Mouse (Mus musculus): ENCODE results near the gene Teddm3.
"Not testable (repeated sequence)": the region's sequence is repeated elsewhere in the genome, so short reads cannot be mapped to it uniquely, and the experiment has no call there.

Gene Teddm3

DNA sequence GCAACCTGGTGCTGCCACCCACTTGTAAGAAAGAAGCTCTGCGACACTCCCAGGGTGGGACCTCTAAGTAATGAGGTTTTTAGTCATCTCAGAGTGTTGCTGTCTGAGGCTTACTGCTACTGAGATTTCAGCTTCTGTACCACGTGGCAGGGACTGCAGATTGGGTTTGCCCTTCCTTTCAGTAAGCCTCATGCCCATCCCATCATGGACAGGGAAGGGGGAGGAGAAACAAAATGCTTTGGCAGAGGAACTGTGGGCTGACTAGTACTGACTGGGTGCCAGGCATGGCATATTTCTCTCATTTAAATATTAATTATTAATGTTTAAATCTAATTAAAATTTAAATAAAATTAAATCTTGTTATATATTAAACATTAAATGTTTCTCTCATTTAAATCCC is at the start of gene Teddm3:
Teddm3 (minus strand) TSS at position 101 of the 400 bp plus-strand sequence.
- DNase-seq (ENCODE audit: low spot score), result not testable (repeated sequence)

- no peak for DNase-seq (ENCODE audit: low spot score)
These were observed 48.9 kb upstream of the Teddm3 start for GRCm38 (mm10) chr16:21202731-21203130.

DNA sequence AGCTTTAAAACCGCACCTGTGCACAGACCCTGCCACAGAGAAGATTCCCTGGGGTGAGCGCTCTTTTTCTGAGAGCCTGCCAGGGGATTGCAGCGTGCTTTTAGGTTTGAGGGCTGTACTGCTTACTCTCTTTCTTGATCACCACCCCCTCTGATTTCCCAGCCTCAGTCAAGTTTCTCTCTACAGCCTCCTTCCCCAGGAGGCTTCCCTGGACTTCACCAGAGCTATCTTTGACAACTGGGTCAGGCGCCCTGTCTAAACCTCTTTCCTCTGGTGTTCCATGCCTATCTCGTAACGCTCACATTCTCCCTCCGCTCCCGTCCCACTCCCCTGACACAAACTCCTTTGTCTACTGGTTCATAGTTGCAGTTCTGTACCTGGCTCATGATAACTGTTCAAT is 45.6 kb upstream of the Teddm3 start:
- no peak for DNase-seq (ENCODE audit: low spot score)

- DNase-seq (ENCODE audit: low spot score), result peak; percentile 52
These were observed 44.7 kb upstream of the Teddm3 start for GRCm38 (mm10) chr16:21198529-21198928.

DNA sequence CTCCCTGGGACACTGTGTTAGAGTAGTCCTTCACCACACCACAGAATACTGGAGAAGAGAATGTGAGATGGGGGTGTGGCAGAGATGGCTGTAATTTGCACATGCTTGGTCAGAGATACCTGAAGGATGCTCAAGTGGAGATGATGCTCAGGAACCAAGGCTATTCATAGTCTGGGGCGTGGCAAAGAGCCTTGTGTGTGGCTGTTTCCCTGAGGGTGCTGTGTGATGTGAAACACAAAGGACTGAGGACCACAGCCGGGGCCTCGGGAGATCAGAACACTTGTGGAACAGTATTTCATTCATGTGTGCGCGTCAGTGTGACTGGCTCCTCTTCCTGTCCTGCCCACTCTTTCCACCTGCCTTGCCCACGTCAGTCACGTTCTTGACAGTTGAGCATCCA is 44.2 kb upstream of the Teddm3 start:
- DNase-seq (ENCODE audit: low spot score), result no peak

DNA sequence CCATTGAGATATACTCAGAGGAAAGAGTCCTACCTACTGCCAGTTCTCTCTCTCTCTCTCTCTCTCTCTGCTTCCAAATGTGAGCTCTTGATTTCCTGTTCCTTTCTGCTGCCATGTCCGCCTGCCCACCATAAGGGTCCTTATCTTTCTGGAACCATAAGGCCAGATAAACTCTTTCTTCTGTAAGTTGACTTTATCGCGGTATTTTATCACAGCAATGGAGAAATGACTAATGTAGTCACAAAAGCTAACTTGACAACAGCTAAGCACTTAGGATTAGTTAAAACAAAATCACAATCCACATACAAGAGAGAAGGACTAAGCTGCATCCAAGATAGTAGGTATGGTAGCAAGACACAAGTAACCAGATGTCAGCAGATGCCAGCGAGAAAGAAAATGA is 43.7 kb upstream of the Teddm3 start:
- DNase-seq (ENCODE audit: low spot score), result no peak

DNA sequence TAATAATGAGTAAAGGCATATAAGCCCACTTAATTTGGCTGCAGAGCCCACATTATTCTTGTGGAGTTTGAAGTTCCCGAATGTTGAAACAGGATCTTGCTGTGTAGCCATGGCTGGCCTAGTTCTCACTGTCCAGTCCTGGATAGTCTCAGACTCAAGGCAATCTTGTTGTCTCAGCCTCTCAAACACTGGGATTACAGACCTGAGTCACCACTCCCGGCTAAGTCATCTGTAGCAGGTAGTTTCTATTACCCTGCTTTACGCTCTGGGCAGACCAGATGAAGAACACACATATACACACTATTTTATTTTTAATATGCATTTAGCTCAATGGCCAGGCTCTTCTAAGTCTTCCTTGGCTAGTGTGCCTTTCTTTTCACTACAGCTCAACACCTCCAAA is 42.8 kb upstream of the Teddm3 start:
- no peak for DNase-seq (ENCODE audit: low spot score)

DNA sequence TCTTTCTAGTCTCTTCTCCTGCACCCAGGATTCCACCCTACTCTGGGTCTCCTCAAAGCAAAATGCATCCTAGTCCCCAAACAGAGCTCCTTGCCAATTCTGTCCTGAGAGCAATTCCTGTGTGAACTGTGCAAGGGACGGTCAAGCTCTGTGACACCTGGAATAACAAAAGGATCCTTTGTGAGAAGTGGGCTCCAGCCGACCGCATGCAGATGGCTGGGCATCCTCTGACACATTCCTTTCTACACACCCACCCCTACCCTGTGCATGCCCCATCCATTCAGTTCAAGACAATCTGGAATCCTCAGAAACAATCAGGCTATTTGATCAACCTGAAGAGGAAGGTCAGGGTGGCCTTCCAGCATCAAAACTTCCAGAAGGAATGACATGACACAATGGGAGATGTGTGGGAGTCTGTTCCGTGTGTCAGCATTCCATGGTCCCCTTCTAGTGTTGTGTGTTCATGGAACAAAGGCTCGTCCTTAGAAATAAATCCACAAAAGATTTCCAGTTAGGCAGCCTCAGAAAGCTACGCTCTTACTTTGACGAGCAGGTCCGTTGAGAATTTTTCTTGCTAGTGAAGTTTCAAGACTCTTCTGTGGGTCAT is 41.6 kb upstream of the Teddm3 start:
- DNase-seq (ENCODE audit: low spot score), result no peak

DNA sequence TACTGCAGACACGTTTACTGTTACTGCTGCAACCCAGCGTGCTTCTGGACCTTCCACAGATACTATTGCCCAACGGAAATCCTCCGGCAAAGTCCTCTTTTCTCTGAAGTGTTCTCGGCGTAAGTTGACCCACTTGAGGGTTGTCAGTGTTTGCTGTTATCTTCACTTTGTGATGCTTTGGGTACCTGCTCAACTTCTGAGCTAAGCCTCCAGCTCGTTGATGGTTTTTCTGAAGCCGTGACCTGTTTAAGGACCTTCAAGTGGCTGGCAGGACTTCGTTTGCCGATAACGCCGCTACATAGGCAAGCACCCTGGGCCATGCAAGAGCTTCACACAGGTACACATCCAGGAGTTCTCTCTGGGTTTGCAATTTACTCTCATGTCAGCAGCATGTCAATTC is 40.4 kb upstream of the Teddm3 start:
- DNase-seq (ENCODE audit: low spot score), result no peak

DNA sequence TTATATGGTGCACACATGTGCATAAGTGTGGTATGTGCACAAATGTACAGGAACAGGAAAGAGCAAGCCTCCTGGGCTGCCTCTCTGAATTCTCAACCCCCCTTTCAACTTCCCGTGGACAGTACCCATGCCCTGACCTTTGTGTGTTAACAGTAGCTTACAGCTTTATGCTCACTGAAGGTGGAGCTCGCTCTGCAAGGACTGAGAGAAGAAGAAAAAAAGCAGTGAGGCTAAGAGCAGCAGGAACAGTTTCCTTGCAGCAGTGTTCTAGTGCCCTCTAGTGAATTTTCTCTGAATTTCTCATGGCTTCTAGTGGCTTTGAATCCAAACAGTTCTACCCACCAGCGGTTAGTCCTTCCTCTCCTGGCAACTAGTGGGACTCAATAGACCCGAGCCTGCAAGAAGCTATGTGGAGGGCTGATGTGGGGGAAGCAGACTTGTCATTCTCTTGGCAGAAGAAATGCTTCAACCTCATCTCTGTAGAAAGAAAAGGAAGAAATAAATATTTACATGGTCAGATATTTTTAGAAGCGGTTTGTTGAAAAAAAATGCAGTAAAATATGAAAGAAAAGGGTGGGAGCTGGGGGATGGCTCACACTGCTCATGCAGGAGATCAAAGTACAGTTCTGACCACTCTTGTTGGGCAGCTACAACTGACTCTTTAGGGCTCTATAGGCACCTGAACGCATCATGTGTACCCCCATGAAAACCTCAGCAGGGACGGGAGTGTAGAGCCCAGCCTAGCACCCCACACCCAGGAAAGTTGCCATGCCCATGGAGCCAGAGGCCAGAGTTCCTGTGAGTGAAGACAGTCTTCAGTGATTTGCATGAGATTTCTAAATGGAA is 38.9 kb upstream of the Teddm3 start:
- peak; percentile 76 for DNase-seq (ENCODE audit: low spot score)

DNA sequence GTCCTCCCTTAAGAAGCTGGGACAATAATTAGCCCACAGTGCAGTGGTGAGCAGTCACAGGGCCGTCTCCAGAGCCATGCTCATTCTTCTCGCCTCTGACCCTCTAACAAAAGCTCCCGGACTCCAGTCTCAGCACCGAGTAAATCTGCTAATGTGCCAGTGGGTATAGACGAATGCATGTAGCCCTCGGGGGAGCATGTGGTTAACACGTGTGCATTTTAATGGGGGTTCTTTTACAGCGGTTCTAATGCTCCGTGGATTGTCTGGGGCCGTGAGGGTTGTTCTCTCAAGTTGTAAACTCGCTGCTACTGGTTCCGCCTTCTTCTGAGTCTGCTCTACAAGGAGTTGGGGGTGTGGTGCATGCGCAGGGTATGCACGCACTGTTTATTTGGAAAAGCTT is 37.8 kb upstream of the Teddm3 start:
- no peak for DNase-seq (ENCODE audit: low spot score)

DNA sequence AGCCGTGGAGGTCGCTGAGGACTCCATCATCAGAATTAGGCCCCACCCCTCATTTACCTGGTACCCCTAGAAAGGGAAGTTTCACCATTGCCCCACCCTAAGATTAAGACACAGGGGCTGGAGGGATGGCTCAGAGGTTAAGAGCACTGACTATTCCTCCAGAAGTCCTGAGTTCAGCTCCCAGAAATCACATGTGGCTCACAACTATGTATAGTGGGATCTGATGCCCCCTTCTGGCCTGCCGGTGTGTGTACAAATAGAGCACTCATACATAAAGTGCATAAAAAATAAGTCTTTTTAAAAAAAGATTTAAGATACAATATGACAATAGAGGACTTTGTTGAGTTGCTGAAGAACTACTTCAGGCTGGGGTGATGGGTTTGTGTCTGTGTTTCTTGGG is 34.5 kb upstream of the Teddm3 start:
- DNase-seq (ENCODE audit: low spot score), result peak; percentile 45

GRCm38 (mm10) chr16:21187568-21187967 is 33.8 kb upstream of the Teddm3 start:
- DNase-seq (ENCODE audit: low spot score), result no peak

DNA sequence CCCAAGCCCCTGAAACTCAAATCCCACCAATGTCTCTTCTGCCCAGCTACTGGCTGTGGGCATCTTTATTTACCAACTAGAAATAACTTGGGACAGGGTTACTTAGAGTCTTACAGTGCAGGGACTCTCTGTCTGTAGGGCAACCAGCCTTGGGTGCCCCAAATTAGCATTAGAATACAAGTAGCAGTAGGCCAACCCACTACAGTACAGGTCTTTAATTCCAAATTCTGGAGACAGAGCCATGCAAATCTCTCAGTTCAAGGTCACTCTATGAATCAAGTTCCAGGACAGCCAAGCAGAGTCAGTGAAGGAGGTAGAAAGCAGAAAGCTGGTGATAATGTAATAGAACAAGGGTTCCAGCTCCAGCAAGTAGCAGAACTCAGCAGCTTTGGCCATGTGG is 30.9 kb upstream of the Teddm3 start:
- no peak for DNase-seq (ENCODE audit: low spot score)

- no peak for DNase-seq (ENCODE audit: low spot score)
These were observed 28.3 kb upstream of the Teddm3 start for GRCm38 (mm10) chr16:21182108-21182507.

DNA sequence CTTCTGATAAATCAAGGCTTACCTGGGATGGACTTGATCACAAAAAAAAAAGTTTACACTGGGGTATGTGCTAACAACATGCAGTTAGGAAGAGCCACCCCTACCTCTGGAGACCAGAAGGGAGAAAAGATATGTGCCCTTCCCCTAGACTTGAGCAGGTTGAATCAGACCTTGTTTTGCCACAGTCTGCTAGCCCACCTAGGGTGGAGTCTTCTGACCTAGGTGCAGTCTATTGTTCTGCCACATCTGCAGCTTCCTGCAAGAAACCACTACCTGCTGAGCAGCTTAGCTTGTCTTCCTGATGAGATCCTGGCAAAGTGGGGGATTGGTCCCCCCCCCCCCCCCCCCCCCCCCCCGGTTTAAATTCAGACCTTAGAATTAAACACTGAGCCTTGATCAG is 21.4 kb upstream of the Teddm3 start:
- no peak for DNase-seq (ENCODE audit: low spot score)

DNA sequence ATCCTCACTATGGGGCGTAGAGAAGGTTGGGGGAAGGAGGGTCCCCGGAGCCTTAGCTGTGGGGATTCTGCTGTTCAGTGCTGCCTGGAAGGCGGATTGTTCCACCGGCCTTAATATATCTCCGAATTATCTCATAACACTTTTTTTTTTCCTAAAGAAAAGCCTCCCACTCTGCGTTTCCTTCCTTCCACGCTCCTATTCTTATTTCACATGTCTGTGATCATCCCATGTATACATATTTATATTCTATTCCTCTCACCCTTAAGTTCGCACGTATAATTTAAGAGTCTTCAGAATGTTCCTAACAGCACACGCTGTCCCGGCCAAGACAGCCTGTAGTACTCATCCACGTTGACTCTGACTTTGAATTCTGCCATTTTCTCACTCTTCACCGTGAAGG is 14.9 kb upstream of the Teddm3 start:
- no peak for DNase-seq (ENCODE audit: low spot score)

DNA sequence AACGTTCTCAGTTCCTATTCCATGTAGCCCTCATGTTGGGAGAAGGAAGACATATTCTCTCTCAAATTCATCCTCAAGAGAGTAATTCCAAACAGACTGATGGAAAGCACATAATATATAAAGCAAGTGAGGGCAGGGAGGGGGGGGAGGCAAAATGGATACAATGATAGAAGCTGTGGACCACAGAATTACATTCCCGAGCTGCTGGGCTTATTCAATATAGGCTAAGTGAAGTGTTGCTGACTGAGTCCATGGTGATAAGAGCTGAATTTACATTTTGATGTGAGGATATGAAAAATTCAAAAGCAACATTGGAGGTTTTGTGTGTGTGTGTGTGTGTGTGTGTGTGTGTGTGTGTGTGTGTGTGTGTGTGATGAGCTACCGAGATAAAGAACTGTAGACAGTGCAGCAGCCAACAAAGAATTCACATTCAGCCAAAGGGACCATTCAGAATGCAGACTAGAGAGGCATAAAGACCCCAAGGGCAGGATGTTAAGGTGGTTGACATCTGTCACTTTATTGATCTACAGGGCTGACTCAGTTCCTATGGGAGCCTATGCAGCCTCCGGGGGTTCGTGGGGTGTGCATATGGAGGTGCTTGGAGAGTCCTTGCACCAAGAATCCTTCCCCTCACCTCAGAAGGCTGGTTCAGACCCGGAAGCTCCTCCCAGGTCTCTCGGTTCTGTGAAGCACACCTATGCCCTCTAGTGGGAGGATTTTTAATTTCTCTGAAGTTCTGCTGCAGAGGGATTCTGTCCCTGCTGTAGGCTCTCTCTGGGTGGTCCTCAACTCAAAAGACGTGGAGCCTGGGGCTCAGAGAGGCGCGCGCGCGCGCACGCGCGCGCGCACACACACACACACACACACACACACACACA is 11.8 kb upstream of the Teddm3 start:
- DNase-seq (ENCODE audit: low spot score), result not testable (repeated sequence)

- not testable (repeated sequence) for DNase-seq (ENCODE audit: low spot score)
These were observed 9.6 kb upstream of the Teddm3 start for GRCm38 (mm10) chr16:21163423-21163822.

- DNase-seq (ENCODE audit: low spot score), result not testable (repeated sequence)
These were observed 5.4 kb upstream of the Teddm3 start for GRCm38 (mm10) chr16:21159226-21159625.

- not testable (repeated sequence) for DNase-seq (ENCODE audit: low spot score)
These were observed 2.5 kb upstream of the Teddm3 start for GRCm38 (mm10) chr16:21156261-21156660.

DNA sequence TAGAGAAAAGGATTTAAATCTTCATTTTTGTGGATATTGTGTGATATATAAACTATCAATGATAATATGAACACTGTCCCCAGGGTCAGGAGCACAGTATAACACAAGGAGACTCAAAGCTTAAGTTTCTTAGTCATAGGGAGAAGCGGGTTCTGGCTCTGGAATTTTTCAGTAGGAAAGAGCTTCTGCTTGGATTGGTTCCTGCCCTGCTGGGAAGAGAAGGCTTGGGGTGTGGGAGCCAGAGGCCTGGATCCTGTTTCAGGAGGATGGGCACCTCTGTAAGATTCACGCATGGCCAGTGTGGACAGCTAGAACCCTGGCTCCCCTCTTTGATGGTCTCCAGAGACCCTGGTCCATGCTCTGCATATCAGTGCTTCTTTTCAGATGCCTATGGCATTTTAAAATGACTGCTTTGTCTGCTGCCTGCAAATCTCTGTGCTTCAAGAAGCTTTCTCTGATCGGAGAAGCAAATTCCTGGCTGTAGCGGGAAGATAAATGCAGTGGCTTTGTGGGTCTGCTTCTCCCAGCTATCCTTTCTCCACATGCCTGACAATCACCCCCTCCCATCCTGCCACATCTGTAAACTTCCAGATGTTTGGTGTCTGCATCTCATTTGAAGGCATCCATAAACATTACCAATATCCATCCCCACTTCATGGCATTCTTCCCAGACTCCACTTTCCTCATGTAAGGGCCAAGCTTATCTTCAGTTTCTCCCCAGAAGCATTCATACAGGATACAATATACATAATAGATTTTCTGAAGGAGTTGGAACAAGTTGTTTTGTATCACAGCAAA is 2.0 kb downstream of the Teddm3 start:
- no peak for DNase-seq (ENCODE audit: low spot score)
